Mouse (Mus musculus): ENCODE data around the gene Zfp36l3.
"Not testable (repeated sequence)": the region's sequence is repeated elsewhere in the genome, so short reads cannot be mapped to it uniquely, and the experiment has no call there.

Gene Zfp36l3

GRCm38 (mm10) chrX:53776276-53776675 lies at the start of gene Zfp36l3:
TSS of gene Zfp36l3 (minus strand) at chrX:53776394.
- in situ Hi-C loops (cut with MboI, MseI), result no loop called here

- in situ Hi-C loops (cut with MboI, MseI), result no loop called here
Measured at GRCm38 (mm10) chrX:53799074-53799473, 22.9 kb upstream of the Zfp36l3 start.

DNA sequence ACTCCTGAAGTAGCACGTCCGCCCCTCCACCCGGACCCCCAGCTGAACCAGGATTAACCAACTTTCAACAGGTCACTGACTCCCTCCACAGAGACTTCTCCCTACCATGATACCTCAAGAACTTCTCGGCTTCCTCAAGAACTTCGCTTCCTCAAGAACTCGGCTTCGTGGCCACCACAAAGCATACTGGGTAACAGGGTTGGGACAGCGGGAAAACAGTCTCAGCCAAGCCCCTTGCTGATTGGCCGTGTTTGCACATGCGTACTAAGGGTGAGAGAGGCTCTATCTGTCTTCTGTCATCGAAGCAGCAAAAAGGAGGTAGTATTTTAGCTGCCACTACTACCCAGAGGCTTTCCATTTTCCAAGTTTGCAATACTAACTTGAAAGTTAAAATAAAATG lies 21.3 kb upstream of the Zfp36l3 start, which contains the start of gene Xlr:
TSS of gene Xlr (minus strand) at position 188 of the 400 bp plus-strand sequence.
- in situ Hi-C loops (cut with MboI, MseI), result not testable (repeated sequence)

DNA sequence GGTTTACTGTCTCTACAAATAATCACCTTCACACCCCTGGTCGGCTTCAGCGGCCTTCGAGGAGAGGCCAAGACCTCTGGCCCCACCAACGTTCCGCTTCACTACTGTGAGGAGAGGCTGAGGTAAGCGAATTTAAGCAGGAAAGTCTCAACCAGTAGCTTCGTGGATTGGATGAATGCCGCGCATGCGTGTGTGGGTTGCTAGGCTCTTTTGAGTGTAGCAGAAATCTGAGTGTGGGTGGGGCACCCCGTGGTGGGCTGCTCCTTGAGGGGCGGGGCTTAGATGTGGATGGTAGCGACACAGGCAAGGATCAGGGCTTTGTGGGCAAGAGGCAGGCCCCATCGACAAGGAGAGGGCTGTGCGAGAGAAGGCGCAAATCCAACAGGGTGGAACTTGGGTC lies 18.5 kb downstream of the Zfp36l3 start, which contains the start of gene 1700013H16Rik:
TSS of gene 1700013H16Rik (minus strand) at position 96 of the 400 bp plus-strand sequence.
- in situ Hi-C loops (cut with MboI, MseI), result no loop called here

DNA sequence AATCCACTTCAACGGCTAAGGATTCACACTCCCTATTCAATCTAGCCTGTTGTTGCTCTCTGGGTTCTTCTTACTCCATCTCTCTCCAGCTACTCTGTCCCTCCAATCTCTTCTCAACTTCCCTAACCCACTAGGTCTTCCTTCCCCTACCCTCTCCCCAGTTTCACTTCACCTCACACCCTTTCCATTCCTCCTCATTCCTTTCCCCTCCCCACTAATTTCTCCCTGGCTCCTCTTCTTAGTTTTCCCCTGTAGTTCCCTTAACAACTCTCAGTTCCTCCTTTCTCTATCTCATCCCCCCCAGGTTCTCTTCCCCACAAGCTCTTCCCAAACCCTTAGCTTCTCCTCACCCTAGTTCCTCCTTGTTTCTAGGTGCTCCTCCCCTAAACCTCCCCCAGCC lies 23.3 kb downstream of the Zfp36l3 start:
- in situ Hi-C loops (cut with MboI, MseI), result no loop called here

- in situ Hi-C loops (cut with MboI, MseI), result no loop called here
Measured at GRCm38 (mm10) chrX:53728967-53729366, 47.2 kb downstream of the Zfp36l3 start.

GRCm38 (mm10) chrX:53724596-53724995 lies 51.6 kb downstream of the Zfp36l3 start, which contains the start of gene 4930502E18Rik:
TSS of gene 4930502E18Rik (plus strand) at chrX:53724826.
- in situ Hi-C loops (cut with MboI, MseI), result no loop called here

All from T-helper 17 cell (primary cell).